Mouse (Mus musculus) heart, adult 2 months (tissue): ENCODE data around the gene Zfp664. TPM values are rescaled to one million over a fixed set of nuclear protein-coding genes. Genes with fewer than 3 reads are reported as not detected.

Experiments
- DNase-seq, 2 experiments: peaks; one replicate each; pipeline ENCODE4 v3.0.0; 2021
- H3K27ac ChIP-seq: fragments of 200-600 bp; 2 replicates; pipeline ENCODE4 v1.8.1; 2022
- H3K27me3 ChIP-seq: fragments of 200-500 bp; 2 replicates; pipeline ENCODE4 v1.6.1; 2012; ENCODE audit warnings: mild to moderate bottlenecking, low read length, inconsistent platforms, mixed read lengths; ENCODE audit not compliant: control insufficient read depth, insufficient read depth
- H3K36me3 ChIP-seq: fragments of 200-500 bp; 2 replicates; pipeline ENCODE4 v1.6.1; 2012; ENCODE audit warnings: low read length, inconsistent platforms; ENCODE audit not compliant: control insufficient read depth, insufficient read depth
- H3K4me1 ChIP-seq: fragments of 200-500 bp; 2 replicates; pipeline ENCODE4 v1.6.1; 2011; ENCODE audit warnings: low read length; ENCODE audit not compliant: control insufficient read depth, insufficient read depth
- H3K4me3 ChIP-seq: fragments of 200-600 bp; 2 replicates; pipeline ENCODE4 v1.8.1; 2022
- H3K79me2 ChIP-seq: fragments of 200-500 bp; replicated peaks from 2 replicates; pipeline ENCODE4 v1.6.1; 2012; ENCODE audit warnings: mild to moderate bottlenecking, inconsistent platforms, low read length, moderate library complexity, mixed read lengths; ENCODE audit not compliant: control insufficient read depth, insufficient read depth
- H3K9ac ChIP-seq: fragments of 200-500 bp; 2 replicates; pipeline ENCODE4 v1.6.1; 2012; ENCODE audit warnings: low read depth, mild to moderate bottlenecking, control low read depth, inconsistent platforms, low read length, mixed read lengths
- CTCF ChIP-seq: fragments of 200-600 bp; IDR thresholded peaks from 2 replicates; pipeline ENCODE4 v1.8.1; 2022; ENCODE audit warnings: antibody characterized with exemption, mild to moderate bottlenecking, moderate library complexity
- EP300 ChIP-seq: fragments of 200-500 bp; IDR thresholded peaks from 2 replicates; pipeline ENCODE4 v1.6.1; 2011; ENCODE audit warnings: low read depth, low read length, control low read depth; ENCODE audit not compliant: insufficient read depth
- POLR2A ChIP-seq: fragments of 200-500 bp; IDR thresholded peaks from 2 replicates; pipeline ENCODE4 v1.6.1; 2011; ENCODE audit warnings: mild to moderate bottlenecking, low read depth, low read length, control low read depth; ENCODE audit not compliant: insufficient read depth
- WGBS: fragments of 180-500 bp; shearing (Covaris S2); methylation state at CpG from one replicate; pipeline ENCODE4 v1.1.7; 2018; 5-methylcytosine and 5-hydroxymethylcytosine counted together
- intact Hi-C: fragments of 180-260 bp; cut with DNase I; formaldehyde crosslinking; loops from one replicate; pipeline ENCODE4 v1.15.1; 2025
- polyA plus RNA-seq: library from polyadenylated mRNA; depleted of rRNA; stranded (reverse); fragments of >200 nt; gene quantifications from 2 replicates; pipeline ENCODE4 v1.2.3, GENCODE M21; 2012
- total RNA-seq, 2 experiments: library from RNA; stranded (reverse); gene quantifications; 2 replicates each; pipeline ENCODE4 v1.2.3; 2021

The Zfp664 gene
- total and polyA plus RNA-seq, 3 experiments, result 12.6 to 38.6 (median 37.4) TPM

DNA sequence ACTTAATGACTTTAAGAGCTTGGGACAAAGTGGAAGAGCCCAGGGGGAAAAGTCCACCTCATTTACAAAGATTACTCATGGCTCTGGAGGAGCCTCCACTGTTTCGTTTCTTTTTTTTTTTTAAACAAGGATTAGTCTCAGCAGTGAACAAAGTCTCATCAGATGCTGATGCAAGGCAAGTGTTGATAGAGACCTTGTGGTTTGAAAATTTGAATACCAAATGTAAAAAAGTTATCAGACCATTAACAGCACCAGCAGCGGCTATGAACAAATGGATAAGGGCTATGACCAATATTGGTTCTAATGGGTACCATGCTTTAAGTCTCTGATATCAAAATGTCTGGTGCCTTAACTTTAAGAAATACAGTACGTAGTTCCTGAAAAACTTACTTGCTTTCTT, 13.5 kb upstream of the Zfp664 start:
- no peak overlapping the region for H3K4me3 ChIP-seq
- TF ChIP-seq CTCF (no peak), EP300 (no peak), POLR2A (no peak)
- no peak overlapping the region for H3K27ac ChIP-seq
- intact Hi-C loops, result no loop called here
- DNase-seq, result no peak
- H3K36me3 ChIP-seq, result no peaks in the 10 kb centered on the region
- WGBS, result 78% methylated on average over 3 of the region's 3 CpGs
- no peaks in the 10 kb centered on the region for H3K79me2 ChIP-seq
- no peaks in the 10 kb centered on the region for H3K4me1 ChIP-seq
- no peaks in the 10 kb centered on the region for H3K27me3 ChIP-seq
- H3K9ac ChIP-seq, result no peak overlapping the region

DNA sequence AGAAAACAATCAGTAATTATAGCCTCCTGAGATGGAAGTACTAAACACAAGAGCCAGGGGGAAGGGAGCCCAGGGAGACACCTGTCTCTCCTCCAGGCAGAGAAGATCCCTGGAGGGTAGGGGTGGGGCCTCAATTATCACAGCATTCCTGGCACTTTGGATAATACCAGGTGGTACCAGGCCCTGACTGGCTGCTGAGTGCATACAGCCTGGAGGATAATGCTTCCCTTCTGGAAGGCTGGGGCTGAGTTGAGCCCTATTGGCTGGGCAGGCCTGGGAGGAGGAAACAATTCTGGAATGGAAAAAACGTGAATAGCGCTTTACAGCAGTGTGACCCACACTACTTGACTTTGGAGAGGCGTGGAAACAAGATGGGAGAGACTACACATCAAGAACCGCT, 10.9 kb upstream of the Zfp664 start:
- no peaks in the 10 kb centered on the region for H3K36me3 ChIP-seq
- no peak overlapping the region for H3K9ac ChIP-seq
- no peak for TF ChIP-seq EP300
- TF ChIP-seq POLR2A, result no peak
- no peak for TF ChIP-seq CTCF
- no peaks in the 10 kb centered on the region for H3K4me1 ChIP-seq
- 66% methylated on average over 4 of the region's 4 CpGs for WGBS
- no peaks in the 10 kb centered on the region for H3K79me2 ChIP-seq
- no peak overlapping the region for H3K4me3 ChIP-seq
- no peak overlapping the region for H3K27ac ChIP-seq
- no peak for DNase-seq
- intact Hi-C loops, result no loop called here
- H3K27me3 ChIP-seq, result no peaks in the 10 kb centered on the region

DNA sequence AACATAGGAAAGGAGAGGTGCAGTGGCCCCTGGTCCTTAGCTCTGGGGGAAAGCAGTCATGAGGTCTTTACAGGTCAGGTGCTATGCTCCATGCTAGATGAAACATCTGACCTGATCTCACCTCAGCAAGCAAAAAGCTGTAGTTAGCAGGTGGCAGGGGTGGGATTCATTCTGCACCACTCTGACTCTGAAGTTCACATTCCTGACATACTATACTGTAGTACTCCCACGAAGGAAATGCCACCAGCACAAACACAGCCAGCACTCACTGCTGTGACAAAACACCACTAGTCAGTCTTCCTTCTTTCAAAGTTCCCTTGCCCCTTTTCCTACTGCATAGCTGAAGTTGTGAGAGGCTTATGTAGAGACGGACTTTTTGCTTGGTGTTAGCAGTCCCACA, 10.2 kb upstream of the Zfp664 start:
- Histone ChIP-seq H3K4me1 (no peaks in the 10 kb centered on the region), H3K9ac (no peak overlapping the region), H3K27ac (no peak overlapping the region), H3K79me2 (no peaks in the 10 kb centered on the region), H3K36me3 (no peaks in the 10 kb centered on the region), H3K27me3 (no peaks in the 10 kb centered on the region), H3K4me3 (no peak overlapping the region)
- DNase-seq, result no peak
- intact Hi-C loops, result no loop called here
- 30% methylated on average over 2 of the region's 2 CpGs for WGBS
- TF ChIP-seq POLR2A, result no peak
- TF ChIP-seq CTCF, result no peak
- TF ChIP-seq EP300, result no peak

DNA sequence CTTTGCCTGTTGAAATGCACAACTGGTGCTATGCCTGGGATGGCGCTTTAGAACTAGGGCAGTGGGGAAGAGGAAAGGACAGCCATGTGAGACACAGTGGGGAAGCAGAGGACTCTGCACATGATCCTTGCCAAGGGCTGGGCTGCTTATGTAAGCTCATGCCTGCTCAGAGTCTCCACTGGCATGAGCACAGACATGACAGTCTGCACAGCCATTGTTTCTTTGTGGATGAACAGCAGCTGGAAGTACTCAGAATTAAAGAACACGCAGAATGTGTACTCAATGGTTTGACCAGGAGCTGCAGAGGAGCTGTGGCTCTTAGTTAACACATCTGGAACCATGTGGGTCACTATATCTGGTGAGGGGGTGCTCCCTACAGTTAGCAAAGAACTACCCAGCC, 9.4 kb upstream of the Zfp664 start:
- WGBS, result 77% methylated on average over 2 of the region's 2 CpGs
- no peak overlapping the region for H3K4me3 ChIP-seq
- TF ChIP-seq CTCF (no peak), POLR2A (no peak), EP300 (no peak)
- intact Hi-C loops, result no loop called here
- no peak for DNase-seq
- no peaks in the 10 kb centered on the region for H3K27me3 ChIP-seq
- no peak overlapping the region for H3K9ac ChIP-seq
- H3K27ac ChIP-seq, result no peak overlapping the region
- H3K79me2 ChIP-seq, result no peaks in the 10 kb centered on the region
- H3K36me3 ChIP-seq, result no peaks in the 10 kb centered on the region
- H3K4me1 ChIP-seq, result no peaks in the 10 kb centered on the region

DNA sequence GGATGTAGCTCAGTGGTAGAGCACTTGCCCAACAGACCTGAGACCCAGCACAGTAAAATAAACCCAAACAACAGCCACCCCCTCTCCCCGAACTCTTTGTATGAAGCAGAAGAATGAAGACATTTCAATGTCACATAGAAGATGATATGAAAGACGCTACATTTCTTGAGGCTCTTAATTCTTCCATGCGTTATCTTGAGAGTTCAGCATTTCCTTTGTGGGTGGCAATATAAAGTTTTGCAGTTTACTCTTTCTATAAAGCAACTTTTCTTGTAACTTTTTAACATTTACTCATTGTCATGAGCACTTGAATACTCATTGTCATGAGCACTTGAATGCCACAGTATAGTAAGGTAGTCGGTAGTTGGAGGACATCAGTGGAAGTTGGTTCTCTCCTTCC, 8.3 kb upstream of the Zfp664 start:
- intact Hi-C loops, result no loop called here
- Histone ChIP-seq H3K4me1 (no peaks in the 10 kb centered on the region), H3K9ac (no peak overlapping the region), H3K27me3 (no peaks in the 10 kb centered on the region), H3K36me3 (no peaks in the 10 kb centered on the region), H3K27ac (no peak overlapping the region), H3K79me2 (no peaks in the 10 kb centered on the region), H3K4me3 (no peak overlapping the region)
- TF ChIP-seq POLR2A (no peak), EP300 (no peak), CTCF (no peak)
- WGBS, result 86% methylated on average over 4 of the region's 4 CpGs
- no peak for DNase-seq

DNA sequence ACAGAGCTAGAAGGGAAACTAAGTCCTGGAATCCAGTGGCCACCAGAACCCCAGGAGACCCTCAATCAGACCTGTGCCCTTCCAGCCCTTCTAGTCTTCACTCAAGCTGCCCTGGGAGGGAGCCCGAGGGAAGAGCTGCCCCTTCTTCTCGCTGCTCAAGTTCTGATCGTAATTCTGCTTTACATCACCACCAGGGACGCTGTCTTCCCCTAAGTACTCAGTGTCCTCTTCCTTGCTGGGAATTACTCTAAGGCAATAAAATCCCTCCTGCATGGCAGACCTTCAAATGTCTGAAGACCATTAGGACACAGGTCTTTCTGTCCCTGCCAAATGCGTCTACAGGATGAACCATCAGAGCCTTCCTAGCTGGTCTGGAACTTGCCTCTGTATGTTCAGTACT, 2.5 kb upstream of the Zfp664 start:
- peaks cover 2% of the 10 kb centered on the region; the same call in 1 of the 2 replicates for H3K36me3 ChIP-seq
- 13% methylated on average over 5 of the region's 5 CpGs for WGBS
- peaks cover 2% of the 10 kb centered on the region for H3K79me2 ChIP-seq
- no peak overlapping the region for H3K4me3 ChIP-seq
- TF ChIP-seq CTCF, result peak; percentile 65
- TF ChIP-seq EP300, result no peak
- TF ChIP-seq POLR2A, result no peak
- H3K4me1 ChIP-seq, result peaks cover 1% of the 10 kb centered on the region; the same call in 1 of the 2 replicates
- no peak overlapping the region for H3K9ac ChIP-seq
- DNase-seq, result no peak
- H3K27me3 ChIP-seq, result peaks cover 2% of the 10 kb centered on the region; the same call in 1 of the 2 replicates
- no peak overlapping the region for H3K27ac ChIP-seq
- intact Hi-C loops, result loop anchor here (5.0 to 10.0 kb wide), 2 partner anchors 433 to 615 kb away; partner anchors contain the start of genes Aacs and Sbno1
